Mouse (Mus musculus) cerebellum, postnatal 36 days (tissue): Measurements from ENCODE around the gene Celf5.
A peak's percentile ranks its signal among the peaks of the same experiment; 100 is the strongest.
"Not testable (repeated sequence)": the region's sequence is repeated elsewhere in the genome, so short reads cannot be mapped to it uniquely, and the experiment has no call there.

Experiments used
- DNase-seq, 2 experiments: peaks; one replicate each; pipeline ENCODE4 v3.0.0; 2021 to 2022; ENCODE audit warnings: mixed read lengths in 2 of 2

Gene Celf5

GRCm38 (mm10) chr10:81452237-81452946 is 30.1 kb downstream of the Celf5 start:
- peak in 1 of 2 experiments; percentile 6 for DNase-seq

GRCm38 (mm10) chr10:81451365-81451745 is 31.2 kb downstream of the Celf5 start:
- DNase-seq, result peak in 1 of 2 experiments; percentile 1

- DNase-seq, result peak in 1 of 2 experiments; percentile 10
Measured at GRCm38 (mm10) chr10:81450641-81451364, 31.7 kb downstream of the Celf5 start.

- DNase-seq, result peak; percentile 86 to 92
Measured at GRCm38 (mm10) chr10:81450140-81450539, 32.4 kb downstream of the Celf5 start.

- DNase-seq, result not testable (repeated sequence)
Measured at GRCm38 (mm10) chr10:81445516-81445915, 37.0 kb downstream of the Celf5 start.

- peak in 1 of 2 experiments; percentile 3 for DNase-seq
Measured at GRCm38 (mm10) chr10:81441019-81441418, 41.5 kb downstream of the Celf5 start.

GRCm38 (mm10) chr10:81435436-81435835 is 47.1 kb downstream of the Celf5 start:
- DNase-seq, result peak; percentile 87 to 90

- peak in 1 of 2 experiments; percentile 18 for DNase-seq
Measured at GRCm38 (mm10) chr10:81434361-81435263, 47.9 kb downstream of the Celf5 start.

GRCm38 (mm10) chr10:81433541-81434289 is 48.8 kb downstream of the Celf5 start:
- DNase-seq, result peak in 1 of 2 experiments; percentile 38

GRCm38 (mm10) chr10:81432868-81433262 is 49.6 kb downstream of the Celf5 start:
- DNase-seq, result peak; percentile 92

- peak; percentile 19 to 34 for DNase-seq
Measured at GRCm38 (mm10) chr10:81432169-81432867, 50.2 kb downstream of the Celf5 start.

GRCm38 (mm10) chr10:81431526-81432168 is 50.9 kb downstream of the Celf5 start:
- peak; percentile 49 to 53 for DNase-seq

GRCm38 (mm10) chr10:81430831-81431525 is 51.5 kb downstream of the Celf5 start:
- DNase-seq, result peak; percentile 82 to 88

GRCm38 (mm10) chr10:81430141-81430830 is 52.2 kb downstream of the Celf5 start:
- DNase-seq, result peak; percentile 81 to 91

- DNase-seq, result peak; percentile 59 to 61
Measured at GRCm38 (mm10) chr10:81429605-81430061, 52.9 kb downstream of the Celf5 start.

- peak; percentile 10 to 19 for DNase-seq
Measured at GRCm38 (mm10) chr10:81429092-81429491, 53.4 kb downstream of the Celf5 start.

- DNase-seq, result no peak
Measured at GRCm38 (mm10) chr10:81428507-81428870, 54.0 kb downstream of the Celf5 start.

- peak; percentile 64 to 71 for DNase-seq
Measured at GRCm38 (mm10) chr10:81427804-81428506, 54.6 kb downstream of the Celf5 start.

- no peak for DNase-seq
Measured at GRCm38 (mm10) chr10:81427327-81427726, 55.2 kb downstream of the Celf5 start.
